Mouse (Mus musculus) hindbrain, embryonic 13.5 days (tissue): Measurements from ENCODE around the gene Uggt1. TPM values are rescaled to one million over a fixed set of nuclear protein-coding genes. Genes with fewer than 3 reads are reported as not detected.

Experiments
- ATAC-seq: fragments of 200-750 bp; cut with Nextera tagmentation; 2 replicates; pipeline ENCODE4 v1.8.0; 2017; ENCODE audit warnings: moderate TSS enrichment; ENCODE audit not compliant: low FRiP score
- H3K27ac ChIP-seq: fragments of 300-500 bp; sonication (generic); 2 replicates; pipeline ENCODE4 v1.5.1; 2015; ENCODE audit warnings: inconsistent platforms, mild to moderate bottlenecking, moderate library complexity
- H3K27me3 ChIP-seq: fragments of 300-500 bp; sonication (generic); 2 replicates; pipeline ENCODE4 v1.6.1; 2015; ENCODE audit warnings: mild to moderate bottlenecking, inconsistent platforms
- H3K36me3 ChIP-seq: fragments of 300-500 bp; sonication (generic); 2 replicates; pipeline ENCODE4 v1.6.1; 2015; ENCODE audit warnings: mild to moderate bottlenecking, inconsistent platforms
- H3K4me1 ChIP-seq: fragments of 300-500 bp; sonication (generic); replicated peaks from 2 replicates; pipeline ENCODE4 v1.6.1; 2015; ENCODE audit warnings: inconsistent platforms
- H3K4me2 ChIP-seq: fragments of 300-500 bp; sonication (generic); 2 replicates; pipeline ENCODE4 v1.6.1; 2015; ENCODE audit warnings: inconsistent platforms, mild to moderate bottlenecking, moderate library complexity
- H3K4me3 ChIP-seq: fragments of 300-500 bp; sonication (generic); 2 replicates; pipeline ENCODE4 v1.5.1; 2015; ENCODE audit warnings: mild to moderate bottlenecking, inconsistent platforms
- H3K9ac ChIP-seq: fragments of 300-500 bp; sonication (generic); 2 replicates; pipeline ENCODE4 v1.6.1; 2015; ENCODE audit warnings: mild to moderate bottlenecking, inconsistent platforms
- H3K9me3 ChIP-seq: fragments of 300-500 bp; sonication (generic); 2 replicates; pipeline ENCODE4 v1.6.1; 2016; ENCODE audit warnings: inconsistent platforms
- WGBS: fragments of 180-500 bp; shearing (Covaris S2); methylation state at CpG from one replicate; pipeline ENCODE4 v1.1.7; 2015; 5-methylcytosine and 5-hydroxymethylcytosine counted together
- polyA plus RNA-seq: library from polyadenylated mRNA; unstranded; fragments of >200 nt; fragmentation: Nextera tagmentation; extraction: Ambion mirVana; gene quantifications from 2 replicates; pipeline ENCODE4 v1.2.1, GENCODE M21; 2015

The Uggt1 gene
- polyA plus RNA-seq, 1 experiment from 2014 or later, result 45.3 TPM

DNA sequence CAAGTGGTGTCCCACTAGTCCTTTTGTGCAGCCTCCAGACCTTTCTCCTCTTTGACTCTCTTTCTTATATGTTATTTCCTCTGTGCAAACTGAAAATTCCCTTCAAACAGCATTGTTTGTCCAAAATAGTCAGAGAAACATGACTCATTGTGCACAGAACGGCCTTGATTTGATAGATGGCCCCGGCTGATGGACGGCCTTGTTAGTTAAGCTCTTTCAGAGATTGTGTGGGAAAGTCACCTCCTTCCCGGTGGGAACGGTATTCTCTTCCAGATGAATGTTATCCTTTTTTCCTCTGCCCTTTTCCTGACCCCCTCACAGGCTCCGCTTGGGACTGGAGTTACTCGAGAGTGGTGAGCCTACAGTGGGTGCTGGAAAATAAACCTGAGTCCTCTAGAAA is 119.4 kb downstream of the Uggt1 start:
- H3K4me1 ChIP-seq, result no peaks in the 10 kb centered on the region
- H3K9me3 ChIP-seq, result no peaks in the 10 kb centered on the region
- H3K9ac ChIP-seq, result no peak overlapping the region
- 48% methylated on average over 7 of the region's 7 CpGs for WGBS
- H3K27me3 ChIP-seq, result no peaks in the 10 kb centered on the region
- no peak overlapping the region for H3K27ac ChIP-seq
- no peak overlapping the region for H3K4me3 ChIP-seq
- no peak for ATAC-seq
- H3K36me3 ChIP-seq, result no peaks in the 10 kb centered on the region
- H3K4me2 ChIP-seq, result no peak overlapping the region

DNA sequence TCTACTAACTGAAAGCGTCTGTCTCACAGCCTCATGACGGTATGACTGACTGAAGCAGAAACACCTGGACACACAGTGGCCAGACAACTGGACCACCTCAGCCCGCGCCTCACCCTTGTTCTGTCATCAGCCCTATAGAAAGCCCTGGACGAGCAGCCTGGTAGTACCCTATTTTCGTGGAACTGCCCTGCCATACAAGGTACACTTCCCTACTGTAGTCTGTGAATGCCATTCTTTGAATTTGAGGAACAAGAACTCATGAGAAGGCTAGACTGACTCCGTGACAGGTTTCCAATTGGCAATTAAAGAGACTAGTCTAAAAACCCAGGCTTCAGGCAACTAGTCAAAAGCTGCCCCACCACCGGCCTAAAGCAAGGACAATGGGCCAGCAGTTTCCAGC is 123.3 kb downstream of the Uggt1 start:
- whole genome bisulfite sequencing, result 82% methylated on average over 8 of the region's 8 CpGs

DNA sequence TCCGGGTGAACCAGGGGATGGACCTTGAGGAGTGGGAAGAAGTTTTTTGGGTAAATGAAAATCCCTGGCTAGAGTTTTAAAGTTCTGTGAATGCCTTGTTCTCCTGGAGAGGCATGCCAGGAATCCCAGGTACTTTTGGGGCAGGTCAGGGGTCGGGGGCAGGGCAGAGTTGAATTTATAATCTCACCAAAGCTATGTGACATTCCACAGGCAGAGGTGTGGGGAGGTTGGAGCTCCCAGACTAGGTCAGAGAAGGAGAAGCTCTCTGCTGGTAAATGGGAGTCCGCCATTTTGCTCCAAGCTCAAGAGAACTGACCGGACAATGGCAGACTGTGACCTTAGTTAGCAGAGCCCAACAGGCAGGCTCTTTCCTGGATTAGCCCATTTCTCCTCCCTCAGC is 125.1 kb downstream of the Uggt1 start:
- H3K9me3 ChIP-seq, result no peaks in the 10 kb centered on the region
- H3K9ac ChIP-seq, result no peak overlapping the region
- no peak overlapping the region for H3K4me3 ChIP-seq
- no peaks in the 10 kb centered on the region for H3K4me1 ChIP-seq
- no peak for ATAC-seq
- H3K27ac ChIP-seq, result no peak overlapping the region
- no peak overlapping the region for H3K4me2 ChIP-seq
- WGBS, result 93% methylated on average over 4 of the region's 4 CpGs
- no peaks in the 10 kb centered on the region for H3K27me3 ChIP-seq
- H3K36me3 ChIP-seq, result no peaks in the 10 kb centered on the region

More for the DNA sequence above, 123.3 kb downstream of the Uggt1 start:
- H3K9ac ChIP-seq, result no peak overlapping the region
- H3K4me2 ChIP-seq, result no peak overlapping the region
- H3K9me3 ChIP-seq, result no peaks in the 10 kb centered on the region
- H3K27ac ChIP-seq, result no peak overlapping the region
- H3K27me3 ChIP-seq, result no peaks in the 10 kb centered on the region
- H3K36me3 ChIP-seq, result no peaks in the 10 kb centered on the region
- no peaks in the 10 kb centered on the region for H3K4me1 ChIP-seq
- no peak for ATAC-seq
- H3K4me3 ChIP-seq, result no peak overlapping the region

DNA sequence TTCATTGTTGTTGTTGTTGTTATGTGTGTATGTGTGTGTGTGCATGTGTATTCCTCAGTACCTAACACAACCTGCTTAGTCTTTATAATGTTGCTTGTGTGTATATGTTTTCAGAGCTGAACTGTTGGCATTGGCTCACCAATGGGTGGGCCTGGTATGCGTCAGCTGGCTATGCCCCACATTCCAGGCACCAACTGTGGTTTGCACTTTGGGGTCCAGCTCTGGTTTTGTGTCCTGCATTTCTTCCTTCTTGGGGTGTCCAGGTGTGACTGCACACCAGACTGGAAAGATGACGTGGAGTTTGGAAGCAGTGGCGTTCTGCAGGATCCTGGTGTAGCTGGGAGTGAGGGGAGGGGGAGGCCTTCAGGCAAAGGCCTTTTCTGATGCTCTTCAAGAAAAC is 125.6 kb downstream of the Uggt1 start:
- no peaks in the 10 kb centered on the region for H3K36me3 ChIP-seq
- H3K4me1 ChIP-seq, result no peaks in the 10 kb centered on the region
- no peak overlapping the region for H3K4me2 ChIP-seq
- no peaks in the 10 kb centered on the region for H3K9me3 ChIP-seq
- no peaks in the 10 kb centered on the region for H3K27me3 ChIP-seq
- no peak for ATAC-seq
- 93% methylated on average over 3 of the region's 3 CpGs for WGBS
- H3K27ac ChIP-seq, result no peak overlapping the region
- no peak overlapping the region for H3K4me3 ChIP-seq
- H3K9ac ChIP-seq, result no peak overlapping the region

DNA sequence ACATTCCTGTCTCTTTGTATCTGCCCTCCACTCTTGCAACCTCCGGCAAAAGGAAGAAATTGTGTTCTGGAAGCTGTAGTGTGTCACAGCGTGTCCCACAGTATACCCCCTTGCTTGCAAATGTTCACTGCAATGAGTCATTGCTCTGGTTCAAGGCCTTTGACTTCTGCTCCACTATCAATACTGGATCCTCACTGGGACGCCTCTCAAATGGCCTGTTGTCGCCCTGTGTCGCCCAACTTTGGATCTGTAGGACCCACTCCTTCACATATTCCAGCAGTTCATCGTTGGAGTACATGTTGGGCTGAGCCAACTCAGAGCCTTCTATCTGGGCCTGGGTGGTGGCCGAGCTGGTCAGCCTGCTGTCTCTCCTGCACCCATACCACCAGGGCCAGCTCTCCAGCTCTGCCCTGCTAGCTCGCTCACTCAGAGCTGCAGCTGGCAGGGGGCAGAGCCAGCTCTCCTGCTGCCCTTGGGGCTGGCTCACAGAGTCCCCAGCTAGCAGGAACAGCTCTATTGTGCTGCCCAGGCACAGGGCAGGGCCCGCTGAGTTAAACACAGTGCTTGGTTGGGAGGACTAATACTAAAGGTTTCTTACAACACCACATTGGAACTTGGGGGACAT is 126.3 kb downstream of the Uggt1 start:
- ATAC-seq, result no peak
- Histone ChIP-seq H3K4me1 (no peaks in the 10 kb centered on the region), H3K4me3 (no peak overlapping the region), H3K36me3 (no peaks in the 10 kb centered on the region), H3K27me3 (no peaks in the 10 kb centered on the region), H3K9ac (no peak overlapping the region), H3K4me2 (no peak overlapping the region), H3K27ac (no peak overlapping the region), H3K9me3 (no peaks in the 10 kb centered on the region)
- WGBS, result 80% methylated on average over 9 of the region's 9 CpGs

DNA sequence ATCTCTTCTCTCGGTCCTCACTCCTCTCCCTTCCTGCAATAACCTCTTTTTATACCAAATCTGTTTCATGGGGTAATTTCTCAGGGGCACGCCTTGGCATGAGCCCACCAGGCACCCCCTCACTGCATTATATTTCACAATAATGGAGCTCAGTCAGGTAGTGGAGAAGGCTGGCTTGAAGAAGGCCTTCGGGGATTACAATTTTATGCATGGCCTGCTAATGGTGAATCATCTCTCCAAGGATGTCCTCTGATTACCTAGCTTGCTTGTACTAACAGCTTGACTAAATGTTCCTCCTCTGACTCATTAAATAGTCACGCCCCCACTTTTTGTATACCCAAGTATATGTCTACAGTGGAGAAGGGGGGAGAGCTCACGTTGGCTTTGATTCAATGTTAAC is 128.0 kb downstream of the Uggt1 start:
- 83% methylated on average over 5 of the region's 5 CpGs for WGBS
- ATAC-seq, result no peak
- H3K4me1 ChIP-seq, result no peaks in the 10 kb centered on the region
- no peaks in the 10 kb centered on the region for H3K9me3 ChIP-seq
- no peaks in the 10 kb centered on the region for H3K36me3 ChIP-seq
- no peaks in the 10 kb centered on the region for H3K27me3 ChIP-seq
- H3K27ac ChIP-seq, result no peak overlapping the region
- no peak overlapping the region for H3K9ac ChIP-seq
- no peak overlapping the region for H3K4me3 ChIP-seq
- H3K4me2 ChIP-seq, result no peak overlapping the region

DNA sequence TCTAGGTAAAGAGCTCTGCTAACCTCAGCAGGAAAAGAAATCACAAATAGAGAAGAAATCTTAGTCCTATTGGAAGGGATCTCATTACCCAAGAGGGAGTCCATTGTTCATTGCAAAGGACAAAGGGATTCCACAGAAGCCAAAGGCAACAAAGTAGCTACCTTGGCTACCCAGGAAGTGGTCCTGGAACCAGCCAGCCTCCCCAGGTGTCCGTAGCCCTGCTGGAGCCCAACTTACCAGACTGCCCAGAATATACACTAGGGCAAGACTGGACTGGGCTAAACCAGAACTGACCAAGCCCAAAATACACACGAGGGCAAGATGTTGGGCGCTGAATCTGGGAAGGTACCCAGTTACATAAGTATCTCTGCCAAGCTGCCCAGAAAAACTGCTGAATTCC is 129.7 kb downstream of the Uggt1 start:
- Histone ChIP-seq H3K9ac (no peak overlapping the region), H3K27ac (no peak overlapping the region), H3K4me2 (no peak overlapping the region), H3K4me1 (no peaks in the 10 kb centered on the region), H3K9me3 (no peaks in the 10 kb centered on the region), H3K4me3 (no peak overlapping the region), H3K36me3 (no peaks in the 10 kb centered on the region), H3K27me3 (no peaks in the 10 kb centered on the region)
- 81% methylated on average over 3 of the region's 3 CpGs for WGBS
- ATAC-seq, result no peak

DNA sequence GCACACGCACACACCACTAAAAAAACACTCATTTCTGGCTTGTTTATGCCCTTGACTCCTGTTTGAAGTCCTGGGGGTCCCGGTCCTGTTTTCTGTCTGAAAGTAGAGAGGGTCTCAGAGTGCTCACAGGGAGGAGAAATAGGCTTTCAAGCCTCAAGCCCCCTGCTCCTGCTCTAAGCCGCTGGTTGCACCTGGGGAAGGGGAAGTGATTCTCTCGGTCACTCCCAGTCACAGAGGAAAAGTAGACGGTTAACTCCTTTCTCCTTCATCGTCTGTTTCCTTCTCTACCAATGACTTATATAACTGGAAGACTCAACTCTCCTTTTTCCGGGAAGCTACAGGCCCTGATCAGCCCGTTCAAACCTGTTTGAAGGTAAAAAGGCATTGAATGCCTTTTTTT is 130.8 kb downstream of the Uggt1 start:
- Histone ChIP-seq H3K4me3 (no peak overlapping the region), H3K27me3 (no peaks in the 10 kb centered on the region), H3K9ac (no peak overlapping the region), H3K9me3 (no peaks in the 10 kb centered on the region), H3K4me2 (no peak overlapping the region), H3K4me1 (no peaks in the 10 kb centered on the region), H3K36me3 (no peaks in the 10 kb centered on the region), H3K27ac (no peak overlapping the region)
- ATAC-seq, result no peak
- WGBS, result 84% methylated on average over 8 of the region's 8 CpGs

DNA sequence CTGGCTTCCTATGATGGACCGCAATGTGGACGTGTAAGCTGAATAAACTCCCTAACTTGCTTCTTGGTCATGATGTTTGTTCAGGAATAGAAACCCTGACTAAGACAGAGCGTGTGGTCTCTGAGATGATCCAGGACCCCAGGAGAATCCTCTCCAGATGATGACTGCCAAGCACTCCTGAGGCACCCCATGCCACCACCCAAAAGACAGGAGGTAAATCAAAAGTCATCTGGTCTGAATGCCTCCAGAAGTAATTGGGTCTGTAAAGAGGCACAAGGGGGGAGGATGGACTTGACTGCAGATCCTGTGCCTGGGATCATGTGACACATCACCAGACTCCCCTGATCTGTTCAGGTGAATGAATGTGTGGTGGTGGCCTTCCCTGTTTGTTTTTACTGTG is 131.9 kb downstream of the Uggt1 start:
- Histone ChIP-seq H3K27ac (no peak overlapping the region), H3K9me3 (no peaks in the 10 kb centered on the region), H3K4me3 (no peak overlapping the region), H3K4me1 (no peaks in the 10 kb centered on the region), H3K27me3 (no peaks in the 10 kb centered on the region), H3K4me2 (no peak overlapping the region), H3K9ac (no peak overlapping the region), H3K36me3 (no peaks in the 10 kb centered on the region)
- 95% methylated on average over 3 of the region's 3 CpGs for WGBS
- ATAC-seq, result no peak

DNA sequence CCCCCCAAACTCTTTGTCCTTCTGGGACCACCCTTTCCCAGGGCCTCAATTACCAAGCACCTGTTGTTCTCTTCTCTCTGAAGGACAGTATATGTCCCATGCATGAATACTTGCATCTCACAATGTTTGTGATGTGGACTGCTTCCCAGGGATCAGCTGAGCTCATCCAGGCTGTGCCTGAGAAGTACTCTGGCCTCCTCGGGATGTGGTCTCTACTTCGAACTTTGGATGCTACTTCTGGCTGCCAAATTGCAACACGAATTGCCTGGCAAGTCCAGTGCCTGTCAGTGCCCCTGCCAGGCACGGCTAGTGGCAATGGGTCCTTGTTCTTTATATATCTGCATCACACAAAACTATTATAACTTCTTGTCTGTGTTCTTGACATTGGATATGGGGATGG is 134.5 kb downstream of the Uggt1 start:
- H3K27me3 ChIP-seq, result no peaks in the 10 kb centered on the region
- no peak overlapping the region for H3K9ac ChIP-seq
- no peaks in the 10 kb centered on the region for H3K4me1 ChIP-seq
- H3K36me3 ChIP-seq, result peaks cover 19% of the 10 kb centered on the region
- WGBS, result 87% methylated on average over 4 of the region's 4 CpGs
- H3K4me2 ChIP-seq, result no peak overlapping the region
- ATAC-seq, result no peak
- no peaks in the 10 kb centered on the region for H3K9me3 ChIP-seq
- H3K4me3 ChIP-seq, result no peak overlapping the region
- no peak overlapping the region for H3K27ac ChIP-seq

DNA sequence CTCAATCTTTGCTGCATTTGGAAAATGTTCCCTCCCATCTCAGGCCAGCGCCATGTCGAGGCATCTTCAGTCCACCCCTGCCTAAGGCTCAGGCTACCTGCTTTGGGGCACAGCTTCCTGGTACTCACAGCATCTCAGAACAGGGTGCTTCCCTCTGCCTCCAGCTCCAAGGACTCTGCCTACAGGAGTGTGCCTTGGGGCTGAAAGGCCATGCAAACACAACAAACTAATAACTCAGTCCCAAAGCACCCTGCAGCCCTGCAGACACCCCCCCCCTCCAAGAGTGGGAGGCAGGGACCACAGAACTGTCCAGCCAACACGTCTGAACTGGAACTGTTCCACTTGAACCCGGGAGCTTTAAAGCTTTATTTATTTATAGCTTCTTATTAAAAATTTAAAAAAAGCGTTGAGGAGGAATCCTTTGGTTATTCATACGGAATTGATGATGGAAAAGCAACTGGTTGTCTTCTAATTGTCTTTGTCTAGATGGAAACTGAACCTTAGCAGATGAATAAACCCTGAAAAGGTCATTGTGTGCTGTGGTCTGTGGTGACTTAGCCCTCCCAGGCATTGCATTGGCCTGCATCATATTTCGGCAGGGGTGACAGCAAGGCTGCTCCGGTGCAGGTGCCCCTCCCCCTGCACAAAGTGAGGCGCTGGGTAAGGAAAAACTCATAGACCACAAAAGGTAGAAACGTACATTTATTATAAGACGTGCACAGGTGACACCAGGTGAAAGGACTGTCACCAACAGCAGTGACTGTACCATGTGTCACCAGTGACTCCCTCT is 138.4 kb downstream of the Uggt1 start:
- no peak overlapping the region for H3K4me3 ChIP-seq
- no peak for ATAC-seq
- no peaks in the 10 kb centered on the region for H3K27me3 ChIP-seq
- H3K9me3 ChIP-seq, result no peaks in the 10 kb centered on the region
- peaks cover 56% of the 10 kb centered on the region for H3K36me3 ChIP-seq
- 93% methylated on average over 11 of the region's 11 CpGs for WGBS
- H3K4me2 ChIP-seq, result no peak overlapping the region
- H3K9ac ChIP-seq, result no peak overlapping the region
- no peak overlapping the region for H3K27ac ChIP-seq
- H3K4me1 ChIP-seq, result no peaks in the 10 kb centered on the region

DNA sequence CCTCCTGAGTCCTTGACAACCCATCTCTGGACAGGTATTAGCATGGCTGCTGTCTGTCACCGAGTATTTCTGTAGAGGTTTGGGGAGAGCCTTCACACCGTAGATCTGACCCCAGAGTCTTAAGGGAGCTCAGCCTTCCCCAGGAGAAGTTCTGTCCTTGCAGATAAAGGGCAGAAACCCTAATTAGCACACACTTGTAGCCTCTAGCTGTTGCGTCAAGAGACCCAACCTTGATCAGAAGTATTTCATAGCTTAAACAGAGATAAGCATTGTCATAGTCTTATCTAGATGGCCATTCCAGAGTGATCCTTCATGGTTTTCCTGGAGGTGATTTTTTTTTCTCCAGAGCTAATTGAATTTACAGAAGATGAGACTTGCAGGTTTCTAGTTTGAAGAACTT is 144.1 kb downstream of the Uggt1 start:
- no peak overlapping the region for H3K4me2 ChIP-seq
- WGBS, result 94% methylated on average over 3 of the region's 3 CpGs
- peaks cover 78% of the 10 kb centered on the region for H3K36me3 ChIP-seq
- no peak overlapping the region for H3K4me3 ChIP-seq
- H3K9ac ChIP-seq, result no peak overlapping the region
- H3K27me3 ChIP-seq, result no peaks in the 10 kb centered on the region
- H3K27ac ChIP-seq, result no peak overlapping the region
- no peak for ATAC-seq
- H3K9me3 ChIP-seq, result no peaks in the 10 kb centered on the region
- H3K4me1 ChIP-seq, result peaks cover 12% of the 10 kb centered on the region; the same call in 1 of the 2 replicates

DNA sequence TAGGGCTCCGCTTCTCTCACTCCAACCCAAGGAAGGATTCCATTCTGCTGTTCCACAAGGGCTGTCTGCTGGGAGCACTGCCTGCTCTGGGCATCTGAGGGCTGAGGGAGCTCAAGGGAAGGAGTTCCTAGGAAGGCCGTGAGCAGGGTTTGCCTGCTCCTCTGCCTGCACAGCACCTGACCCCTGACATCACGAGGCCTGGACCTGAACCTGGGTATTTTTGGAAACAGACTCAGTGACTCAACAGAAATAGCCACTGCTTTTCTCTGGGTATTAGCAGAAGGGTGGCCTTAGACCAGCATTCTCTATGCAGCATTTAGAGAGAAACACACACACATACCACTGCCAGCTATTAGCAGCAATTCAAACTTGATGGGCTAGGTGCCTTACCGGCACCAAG is 146.1 kb downstream of the Uggt1 start:
- H3K4me1 ChIP-seq, result peaks cover 18% of the 10 kb centered on the region; the same call in 1 of the 2 replicates
- 97% methylated on average over 4 of the region's 4 CpGs for WGBS
- no peak overlapping the region for H3K4me3 ChIP-seq
- H3K9me3 ChIP-seq, result no peaks in the 10 kb centered on the region
- no peak overlapping the region for H3K4me2 ChIP-seq
- no peak overlapping the region for H3K9ac ChIP-seq
- H3K27me3 ChIP-seq, result no peaks in the 10 kb centered on the region
- no peak overlapping the region for H3K27ac ChIP-seq
- peaks cover 74% of the 10 kb centered on the region for H3K36me3 ChIP-seq
- ATAC-seq, result no peak
